Mouse (Mus musculus) stomach, postnatal 0 days (tissue): ENCODE data around the gene Nudt16l1.

ENCODE experiments used
- CTCF ChIP-seq: IDR thresholded peaks from 2 replicates; pipeline ENCODE4 v1.5.1; 2016; ENCODE audit warnings: antibody characterized with exemption, low read depth, mild to moderate bottlenecking, moderate library complexity
- EP300 ChIP-seq: optimal IDR thresholded peaks from 2 replicates; pipeline ENCODE3; 2016; ENCODE audit warnings: antibody characterized with exemption

- TF ChIP-seq CTCF (no peak), EP300 (no peak)
Observed at GRCm38 (mm10) chr16:4932429-4932828, 6.1 kb upstream of the Nudt16l1 start.
